Mouse (Mus musculus) left cerebral cortex, postnatal 25 days (tissue): ENCODE measurements around the gene Ppp1r37. TPM values are rescaled to one million over a fixed set of nuclear protein-coding genes. Genes with fewer than 3 reads are reported as not detected.

Experiments used
- DNase-seq, 2 experiments: peaks; one replicate each; pipeline ENCODE4 v3.0.0; 2022; ENCODE audit warnings: low spot score in 2 of 2, mixed read lengths in 1 of 2
- intact Hi-C: fragments of 180-260 bp; cut with DNase I; formaldehyde crosslinking; loops from one replicate; pipeline ENCODE4 v1.15.1; 2025
- total RNA-seq, 2 experiments: library from RNA; stranded (reverse); gene quantifications; 2 replicates each; pipeline ENCODE4 v1.2.3; 2021

The Ppp1r37 gene
- total RNA-seq, 2 experiments from 2014 or later: 122 TPM

GRCm38 (mm10) chr7:19573776-19574140, 10.9 kb upstream of the Ppp1r37 start:
- no peak for DNase-seq
- intact Hi-C loops: loop anchor here (1.0 kb wide), 1 partner anchor 67 kb away; no protein-coding TSS in a partner anchor

GRCm38 (mm10) chr7:19572926-19573775, 10.3 kb upstream of the Ppp1r37 start:
- peak; percentile 67 to 72 for DNase-seq
- intact Hi-C loops: loop anchor here (1.0 kb wide), 1 partner anchor 67 kb away; no protein-coding TSS in a partner anchor

- intact Hi-C loops: no loop called here
- no peak for DNase-seq
Observed at GRCm38 (mm10) chr7:19569647-19570046, 6.8 kb upstream of the Ppp1r37 start.

- DNase-seq: no peak
- intact Hi-C loops: no loop called here
Observed at GRCm38 (mm10) chr7:19567426-19567825, 4.5 kb upstream of the Ppp1r37 start.

GRCm38 (mm10) chr7:19565803-19566202, 2.9 kb upstream of the Ppp1r37 start:
- intact Hi-C loops: no loop called here
- no peak for DNase-seq

- intact Hi-C loops: loop anchor here (5.0 kb wide), 1 partner anchor 107 kb away; the partner anchor contains the start of gene Mark4
Observed at GRCm38 (mm10) chr7:19564455-19564854, 1.6 kb upstream of the Ppp1r37 start.

GRCm38 (mm10) chr7:19563884-19564283, 1.0 kb upstream of the Ppp1r37 start:
- DNase-seq: no peak
- intact Hi-C loops: loop anchor here (5.0 kb wide), 1 partner anchor 107 kb away; the partner anchor contains the start of gene Mark4

More at GRCm38 (mm10) chr7:19564455-19564854, 1.6 kb upstream of the Ppp1r37 start:
- no peak for DNase-seq

- DNase-seq: peak; percentile 90 to 92
- intact Hi-C loops: loop anchor here (2.0 to 5.0 kb wide), 2 partner anchors 53 to 105 kb away; partner anchors contain the start of genes Bloc1s3, Mark4 and Trappc6a
Observed at GRCm38 (mm10) chr7:19561765-19562642, 872 bp downstream of the Ppp1r37 start.

GRCm38 (mm10) chr7:19561431-19561764, 1.5 kb downstream of the Ppp1r37 start:
- intact Hi-C loops: loop anchor here (2.0 to 5.0 kb wide), 2 partner anchors 53 to 104 kb away; partner anchors contain the start of genes Bloc1s3, Mark4 and Trappc6a
- DNase-seq: no peak

- intact Hi-C loops: loop anchor here (2.0 to 5.0 kb wide), 2 partner anchors 52 to 103 kb away; partner anchors contain the start of genes Bloc1s3, Mark4 and Trappc6a
- no peak for DNase-seq
Observed at GRCm38 (mm10) chr7:19560491-19561260, 2.2 kb downstream of the Ppp1r37 start.

- no peak for DNase-seq
- intact Hi-C loops: no loop called here
Observed at GRCm38 (mm10) chr7:19558965-19559364, 3.9 kb downstream of the Ppp1r37 start.

- intact Hi-C loops: no loop called here
- peak in 1 of 2 experiments; percentile 65 for DNase-seq
Observed at GRCm38 (mm10) chr7:19557982-19558900, 4.6 kb downstream of the Ppp1r37 start.

- DNase-seq: no peak
- intact Hi-C loops: no loop called here
Observed at GRCm38 (mm10) chr7:19557086-19557485, 5.8 kb downstream of the Ppp1r37 start.

- DNase-seq: peak; percentile 71 to 91
- intact Hi-C loops: no loop called here
Observed at GRCm38 (mm10) chr7:19554168-19554567, 8.7 kb downstream of the Ppp1r37 start.

- intact Hi-C loops: no loop called here
- DNase-seq: no peak
Observed at GRCm38 (mm10) chr7:19552443-19552842, 10.4 kb downstream of the Ppp1r37 start.

- no peak for DNase-seq
- intact Hi-C loops: no loop called here
Observed at GRCm38 (mm10) chr7:19551634-19552033, 11.2 kb downstream of the Ppp1r37 start.

GRCm38 (mm10) chr7:19549394-19549793, 13.5 kb downstream of the Ppp1r37 start:
- intact Hi-C loops: no loop called here
- DNase-seq: no peak

GRCm38 (mm10) chr7:19547344-19547969, 15.4 kb downstream of the Ppp1r37 start:
- DNase-seq: no peak
- intact Hi-C loops: no loop called here
